Mouse (Mus musculus): ENCODE results near the gene Metap1d. TPM values are rescaled to one million over a fixed set of nuclear protein-coding genes. Genes with fewer than 3 reads are reported as not detected.
A peak's percentile ranks its signal among the peaks of the same experiment; 100 is the strongest.

Gene Metap1d
- polyA plus RNA-seq, 1 experiment from 2014 or later: 38.0 TPM

GRCm38 (mm10) chr2:71479917-71480316 is 26.8 kb downstream of the Metap1d start:
- Histone ChIP-seq H3K4me1 (replicated peaks; ENCODE audit: control insufficient read depth, insufficient read depth, low read length) (0 out of 2 replicates have a peak, but pooled peaks cover 5% of the 10 kb centered on the region), H3K27me3 (ENCODE audit: control insufficient read depth, insufficient read depth, low read length) (no peaks in the 10 kb centered on the region), H3K9me3 (ENCODE audit: control insufficient read depth, low read length) (no peaks in the 10 kb centered on the region), H3K4me2 (replicated peaks; ENCODE audit: low read depth, low read length) (no peak overlapping the region), H3K4me3 (ENCODE audit: low read depth, low read length) (no peak overlapping the region), H3K27ac (ENCODE audit: low read depth, low read length) (no peak overlapping the region), H3K36me3 (ENCODE audit: control insufficient read depth, insufficient read depth, low read length) (no peaks in the 10 kb centered on the region), H3K9ac (ENCODE audit: low read depth, low read length) (no peak overlapping the region)
- under 1% methylated on average over 7 of the region's 7 CpGs for WGBS
- ATAC-seq (ENCODE audit: low FRiP score): no peak
- peak; percentile 36 for DNase-seq (ENCODE audit: low spot score)

- Histone ChIP-seq H3K4me3 (ENCODE audit: low read depth, low read length) (no peak overlapping the region), H3K36me3 (ENCODE audit: control insufficient read depth, insufficient read depth, low read length) (no peaks in the 10 kb centered on the region), H3K27me3 (ENCODE audit: control insufficient read depth, insufficient read depth, low read length) (no peaks in the 10 kb centered on the region), H3K4me2 (replicated peaks; ENCODE audit: low read depth, low read length) (no peak overlapping the region), H3K9me3 (ENCODE audit: control insufficient read depth, low read length) (no peaks in the 10 kb centered on the region), H3K9ac (ENCODE audit: low read depth, low read length) (no peak overlapping the region), H3K4me1 (replicated peaks; ENCODE audit: control insufficient read depth, insufficient read depth, low read length) (0 out of 2 replicates have a peak, but pooled peaks cover 5% of the 10 kb centered on the region), H3K27ac (ENCODE audit: low read depth, low read length) (no peak overlapping the region)
- WGBS: 86% methylated on average over 6 of the region's 6 CpGs
- no peak for DNase-seq (ENCODE audit: low spot score)
- no peak for ATAC-seq (ENCODE audit: low FRiP score)
These were observed 28.7 kb downstream of the Metap1d start for GRCm38 (mm10) chr2:71481825-71482224.

DNA sequence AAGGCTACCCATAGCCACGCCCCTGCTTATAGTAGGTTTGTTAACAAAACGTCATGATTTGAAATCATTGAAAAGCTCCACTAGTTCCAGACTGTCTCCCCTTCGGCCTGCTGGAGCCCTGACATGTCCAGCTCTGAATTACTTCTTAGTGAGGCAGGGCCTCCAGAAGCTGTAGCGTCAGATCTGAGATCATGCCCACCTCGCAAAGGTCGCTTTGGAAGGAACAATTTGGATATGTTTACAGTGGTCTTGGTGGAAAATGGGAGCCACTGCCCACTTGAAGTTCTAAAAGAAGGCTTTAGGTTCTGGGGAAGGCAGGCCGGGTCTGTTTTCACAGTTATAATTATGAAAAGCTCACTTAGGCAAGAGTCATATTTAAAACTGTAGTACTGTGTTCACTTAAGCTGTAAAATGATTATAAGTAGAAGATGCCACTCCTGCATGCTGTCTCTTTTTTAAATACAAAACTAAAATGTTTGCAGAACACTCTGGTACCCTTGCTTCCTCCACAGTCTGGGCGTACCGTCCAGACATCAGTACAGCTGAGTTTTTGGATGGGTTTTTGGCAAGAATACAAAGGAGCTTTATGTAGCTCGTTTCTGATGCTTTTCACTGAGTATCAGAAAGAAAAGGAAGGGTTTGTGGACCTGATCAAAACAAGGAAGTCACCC is 30.1 kb downstream of the Metap1d start:
- Histone ChIP-seq H3K9me3 (ENCODE audit: control insufficient read depth, low read length) (no peaks in the 10 kb centered on the region), H3K9ac (ENCODE audit: low read depth, low read length) (no peak overlapping the region), H3K36me3 (ENCODE audit: control insufficient read depth, insufficient read depth, low read length) (no peaks in the 10 kb centered on the region), H3K4me1 (replicated peaks; ENCODE audit: control insufficient read depth, insufficient read depth, low read length) (0 out of 2 replicates have a peak, but pooled peaks cover 5% of the 10 kb centered on the region), H3K27me3 (ENCODE audit: control insufficient read depth, insufficient read depth, low read length) (no peaks in the 10 kb centered on the region), H3K4me3 (ENCODE audit: low read depth, low read length) (no peak overlapping the region), H3K27ac (ENCODE audit: low read depth, low read length) (no peak overlapping the region), H3K4me2 (replicated peaks; ENCODE audit: low read depth, low read length) (no peak overlapping the region)
- WGBS: 73% methylated on average over 10 of the region's 10 CpGs
- ATAC-seq (ENCODE audit: low FRiP score) (no peak), DNase-seq (ENCODE audit: low spot score) (no peak)

DNA sequence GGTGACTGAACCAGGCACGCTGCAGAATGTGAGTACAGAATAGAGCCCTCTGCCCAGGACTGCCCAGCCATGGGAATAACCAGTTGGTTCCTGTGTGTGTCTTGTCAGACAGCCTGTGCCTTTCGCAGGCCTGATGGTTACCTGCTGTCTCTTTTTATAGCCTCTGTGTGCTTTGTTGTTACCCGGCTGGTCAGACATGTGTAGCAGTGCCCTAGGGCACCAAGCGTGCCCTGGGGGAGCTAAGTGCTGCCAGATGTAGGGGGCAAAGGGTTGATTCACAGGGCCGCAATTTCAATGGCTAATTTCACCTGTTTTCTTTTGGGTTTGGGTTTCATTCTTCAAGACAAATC is 30.6 kb downstream of the Metap1d start:
- Histone ChIP-seq H3K9me3 (ENCODE audit: control insufficient read depth, low read length) (no peaks in the 10 kb centered on the region), H3K4me3 (ENCODE audit: low read depth, low read length) (no peak overlapping the region), H3K27me3 (ENCODE audit: control insufficient read depth, insufficient read depth, low read length) (no peaks in the 10 kb centered on the region), H3K4me1 (replicated peaks; ENCODE audit: control insufficient read depth, insufficient read depth, low read length) (0 out of 2 replicates have a peak, but pooled peaks cover 5% of the 10 kb centered on the region), H3K36me3 (ENCODE audit: control insufficient read depth, insufficient read depth, low read length) (no peaks in the 10 kb centered on the region), H3K4me2 (replicated peaks; ENCODE audit: low read depth, low read length) (no peak overlapping the region), H3K9ac (ENCODE audit: low read depth, low read length) (no peak overlapping the region), H3K27ac (ENCODE audit: low read depth, low read length) (no peak overlapping the region)
- ATAC-seq (ENCODE audit: low FRiP score) (no peak), DNase-seq (ENCODE audit: low spot score) (no peak)
- WGBS: 40% methylated on average over 5 of the region's 5 CpGs

GRCm38 (mm10) chr2:71491295-71491694 is 38.2 kb downstream of the Metap1d start:
- no peaks in the 10 kb centered on the region for H3K36me3 ChIP-seq (ENCODE audit: control insufficient read depth, insufficient read depth, low read length)
- DNase-seq (ENCODE audit: low spot score) (no peak), ATAC-seq (ENCODE audit: low FRiP score) (no peak)
- H3K4me1 ChIP-seq (replicated peaks; ENCODE audit: control insufficient read depth, insufficient read depth, low read length): no peaks in the 10 kb centered on the region
- no peak overlapping the region for H3K9ac ChIP-seq (ENCODE audit: low read depth, low read length)
- no peak overlapping the region for H3K27ac ChIP-seq (ENCODE audit: low read depth, low read length)
- H3K27me3 ChIP-seq (ENCODE audit: control insufficient read depth, insufficient read depth, low read length): no peaks in the 10 kb centered on the region
- no peaks in the 10 kb centered on the region for H3K9me3 ChIP-seq (ENCODE audit: control insufficient read depth, low read length)
- H3K4me2 ChIP-seq (replicated peaks; ENCODE audit: low read depth, low read length): no peak overlapping the region
- H3K4me3 ChIP-seq (ENCODE audit: low read depth, low read length): no peak overlapping the region

DNA sequence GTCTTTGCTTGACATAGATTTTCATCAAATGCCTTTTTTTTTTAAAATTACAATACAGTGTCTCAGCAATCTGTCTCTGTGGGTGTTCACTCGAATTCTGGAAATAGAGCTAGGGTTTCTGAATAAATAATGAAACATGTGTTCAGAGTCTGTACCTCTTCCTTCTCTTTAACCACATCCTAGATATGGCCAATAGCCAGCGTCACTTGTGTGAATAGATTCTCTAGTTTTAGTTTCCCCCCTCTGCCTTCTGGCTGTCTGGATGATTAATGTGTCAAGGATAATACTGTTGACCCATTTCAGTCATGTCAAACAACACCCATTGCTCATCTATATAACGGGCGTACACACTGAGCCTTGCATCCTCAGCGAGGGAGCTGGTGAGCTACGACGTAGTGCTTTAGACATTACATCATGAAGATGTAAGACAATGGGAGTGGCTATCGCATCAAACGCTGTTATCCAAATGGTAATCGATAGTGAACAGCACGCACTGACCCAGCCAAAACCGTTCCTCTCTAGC is 40.1 kb downstream of the Metap1d start:
- H3K27me3 ChIP-seq (ENCODE audit: control insufficient read depth, insufficient read depth, low read length): no peaks in the 10 kb centered on the region
- H3K4me1 ChIP-seq (replicated peaks; ENCODE audit: control insufficient read depth, insufficient read depth, low read length): no peaks in the 10 kb centered on the region
- no peak overlapping the region for H3K4me3 ChIP-seq (ENCODE audit: low read depth, low read length)
- no peak for DNase-seq (ENCODE audit: low spot score)
- 66% methylated on average over 12 of the region's 12 CpGs for WGBS
- H3K9ac ChIP-seq (ENCODE audit: low read depth, low read length): no peak overlapping the region
- no peaks in the 10 kb centered on the region for H3K36me3 ChIP-seq (ENCODE audit: control insufficient read depth, insufficient read depth, low read length)
- H3K4me2 ChIP-seq (replicated peaks; ENCODE audit: low read depth, low read length): no peak overlapping the region
- no peaks in the 10 kb centered on the region for H3K9me3 ChIP-seq (ENCODE audit: control insufficient read depth, low read length)
- no peak for ATAC-seq (ENCODE audit: low FRiP score)
- H3K27ac ChIP-seq (ENCODE audit: low read depth, low read length): no peak overlapping the region

- Histone ChIP-seq H3K27ac (ENCODE audit: low read depth, low read length) (no peak overlapping the region), H3K4me3 (ENCODE audit: low read depth, low read length) (no peak overlapping the region), H3K36me3 (ENCODE audit: control insufficient read depth, insufficient read depth, low read length) (no peaks in the 10 kb centered on the region), H3K4me2 (replicated peaks; ENCODE audit: low read depth, low read length) (no peak overlapping the region), H3K9me3 (ENCODE audit: control insufficient read depth, low read length) (no peaks in the 10 kb centered on the region), H3K27me3 (ENCODE audit: control insufficient read depth, insufficient read depth, low read length) (no peaks in the 10 kb centered on the region), H3K4me1 (replicated peaks; ENCODE audit: control insufficient read depth, insufficient read depth, low read length) (no peaks in the 10 kb centered on the region), H3K9ac (ENCODE audit: low read depth, low read length) (no peak overlapping the region)
- ATAC-seq (ENCODE audit: low FRiP score) (no peak), DNase-seq (ENCODE audit: low spot score) (no peak)
- WGBS: 51% methylated on average over 10 of the region's 10 CpGs
These were observed 41.4 kb downstream of the Metap1d start for GRCm38 (mm10) chr2:71494503-71494902.

- Histone ChIP-seq H3K27ac (ENCODE audit: low read depth, low read length) (no peak overlapping the region), H3K36me3 (ENCODE audit: control insufficient read depth, insufficient read depth, low read length) (no peaks in the 10 kb centered on the region), H3K9ac (ENCODE audit: low read depth, low read length) (no peak overlapping the region), H3K9me3 (ENCODE audit: control insufficient read depth, low read length) (no peaks in the 10 kb centered on the region), H3K27me3 (ENCODE audit: control insufficient read depth, insufficient read depth, low read length) (no peaks in the 10 kb centered on the region), H3K4me2 (replicated peaks; ENCODE audit: low read depth, low read length) (no peak overlapping the region), H3K4me3 (ENCODE audit: low read depth, low read length) (no peak overlapping the region), H3K4me1 (replicated peaks; ENCODE audit: control insufficient read depth, insufficient read depth, low read length) (no peaks in the 10 kb centered on the region)
- ATAC-seq (ENCODE audit: low FRiP score) (no peak), DNase-seq (ENCODE audit: low spot score) (no peak)
- WGBS: 15% methylated on average over 4 of the region's 4 CpGs
These were observed 41.9 kb downstream of the Metap1d start for GRCm38 (mm10) chr2:71494971-71495370.

GRCm38 (mm10) chr2:71497175-71497574 is 44.1 kb downstream of the Metap1d start:
- H3K36me3 ChIP-seq (ENCODE audit: control insufficient read depth, insufficient read depth, low read length): no peaks in the 10 kb centered on the region
- no peak for DNase-seq (ENCODE audit: low spot score)
- H3K9ac ChIP-seq (ENCODE audit: low read depth, low read length): no peak overlapping the region
- no peaks in the 10 kb centered on the region for H3K27me3 ChIP-seq (ENCODE audit: control insufficient read depth, insufficient read depth, low read length)
- no peak overlapping the region for H3K27ac ChIP-seq (ENCODE audit: low read depth, low read length)
- H3K4me2 ChIP-seq (replicated peaks; ENCODE audit: low read depth, low read length): no peak overlapping the region
- no peaks in the 10 kb centered on the region; the same call in 1 of the 2 replicates for H3K4me1 ChIP-seq (replicated peaks; ENCODE audit: control insufficient read depth, insufficient read depth, low read length)
- 56% methylated on average over 5 of the region's 5 CpGs for WGBS
- no peak overlapping the region for H3K4me3 ChIP-seq (ENCODE audit: low read depth, low read length)
- no peak for ATAC-seq (ENCODE audit: low FRiP score)
- no peaks in the 10 kb centered on the region for H3K9me3 ChIP-seq (ENCODE audit: control insufficient read depth, low read length)
